Mouse (Mus musculus): ENCODE results near the gene Aen. TPM values are rescaled to one million over a fixed set of nuclear protein-coding genes. Genes with fewer than 3 reads are reported as not detected.

The Aen gene
- polyA plus RNA-seq, 2 experiments from 2014 or later = 22.0 to 25.4 TPM

- ATAC-seq = no peak
Observed at GRCm38 (mm10) chr7:78895021-78895652, 517 bp upstream of the Aen start.

DNA sequence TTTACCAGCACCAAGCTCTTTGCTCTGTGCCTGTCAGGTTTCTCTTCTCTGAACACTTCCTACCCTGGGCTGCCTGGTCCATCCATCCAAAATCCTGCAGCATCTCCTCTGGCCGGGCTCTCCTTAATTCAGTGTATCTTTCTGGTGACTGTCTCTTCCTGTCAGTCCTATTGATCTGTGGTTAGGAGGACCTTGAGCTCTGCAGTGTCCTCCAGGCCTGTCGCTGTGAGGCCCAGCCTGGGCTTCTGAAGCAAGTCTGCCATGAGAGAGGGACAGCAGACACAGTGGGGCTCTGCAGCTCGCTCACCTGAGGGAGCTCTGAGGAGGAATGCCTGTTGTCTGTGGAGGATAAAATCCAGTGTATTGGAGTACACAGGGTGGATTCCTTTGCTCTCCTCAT, 1.9 kb downstream of the Aen start:
- ATAC-seq = no peak

- no peak for ATAC-seq
Observed at GRCm38 (mm10) chr7:78903174-78903870, 7.7 kb downstream of the Aen start.

DNA sequence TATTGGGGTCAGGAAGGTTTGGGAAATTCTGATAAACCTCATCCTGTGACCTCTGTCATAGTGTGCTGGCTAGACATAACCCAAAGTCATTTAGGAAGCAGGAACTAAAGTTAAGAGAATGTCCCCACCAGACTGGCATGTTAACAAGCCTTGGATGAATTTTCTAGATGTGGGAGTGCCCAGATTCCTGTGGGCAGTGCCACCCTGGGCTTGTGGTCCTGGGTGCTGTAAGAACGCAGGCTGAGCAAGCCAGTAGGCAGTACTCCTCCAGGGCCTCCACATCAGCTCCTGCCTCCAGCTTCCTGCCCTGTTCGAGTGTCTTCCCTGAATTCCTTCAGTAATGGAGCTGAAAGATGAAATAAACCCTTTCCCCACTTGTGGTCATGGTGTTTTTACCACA, 8.5 kb downstream of the Aen start:
- no peak for ATAC-seq

GRCm38 (mm10) chr7:78909026-78909425, 13.4 kb downstream of the Aen start:
- no peak for ATAC-seq

DNA sequence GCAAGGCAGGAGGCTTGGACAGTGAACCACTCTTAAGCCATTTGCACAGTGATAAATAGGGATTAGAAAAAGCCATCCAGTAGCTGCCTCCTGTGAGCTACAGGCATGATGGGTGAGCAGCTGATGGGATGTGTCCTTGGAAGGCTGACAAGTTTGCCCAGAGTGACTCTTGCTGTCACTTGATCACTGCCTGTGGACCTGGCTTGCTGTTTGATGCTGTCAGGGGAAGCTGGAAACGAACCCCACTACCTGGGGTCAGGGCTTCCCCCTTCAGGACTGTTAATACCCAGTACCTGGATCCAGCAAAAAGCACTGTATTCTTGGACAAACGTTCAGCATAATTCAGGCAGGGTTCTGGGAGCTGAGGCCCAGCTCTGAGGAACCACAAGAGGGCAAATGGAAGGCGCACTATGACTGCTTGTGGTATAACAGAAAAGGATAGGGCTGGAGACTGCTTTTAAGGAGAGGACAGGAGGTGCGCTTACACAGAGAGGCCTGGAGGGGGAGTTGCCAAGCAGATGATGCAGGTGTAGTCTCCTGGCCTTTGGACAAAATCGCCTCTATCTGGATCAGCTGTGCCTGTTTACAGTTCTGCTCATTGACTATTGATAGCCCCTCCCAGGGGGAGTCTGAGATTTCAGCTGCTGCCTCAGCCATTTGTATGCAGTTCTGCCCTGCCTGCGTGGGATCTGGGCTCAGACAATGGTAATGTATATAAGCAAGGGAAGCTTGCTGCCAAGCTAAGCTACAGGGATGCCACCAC, 14.9 kb downstream of the Aen start:
- no peak for ATAC-seq

- no peak for ATAC-seq
Observed at GRCm38 (mm10) chr7:78911209-78911608, 15.6 kb downstream of the Aen start.

DNA sequence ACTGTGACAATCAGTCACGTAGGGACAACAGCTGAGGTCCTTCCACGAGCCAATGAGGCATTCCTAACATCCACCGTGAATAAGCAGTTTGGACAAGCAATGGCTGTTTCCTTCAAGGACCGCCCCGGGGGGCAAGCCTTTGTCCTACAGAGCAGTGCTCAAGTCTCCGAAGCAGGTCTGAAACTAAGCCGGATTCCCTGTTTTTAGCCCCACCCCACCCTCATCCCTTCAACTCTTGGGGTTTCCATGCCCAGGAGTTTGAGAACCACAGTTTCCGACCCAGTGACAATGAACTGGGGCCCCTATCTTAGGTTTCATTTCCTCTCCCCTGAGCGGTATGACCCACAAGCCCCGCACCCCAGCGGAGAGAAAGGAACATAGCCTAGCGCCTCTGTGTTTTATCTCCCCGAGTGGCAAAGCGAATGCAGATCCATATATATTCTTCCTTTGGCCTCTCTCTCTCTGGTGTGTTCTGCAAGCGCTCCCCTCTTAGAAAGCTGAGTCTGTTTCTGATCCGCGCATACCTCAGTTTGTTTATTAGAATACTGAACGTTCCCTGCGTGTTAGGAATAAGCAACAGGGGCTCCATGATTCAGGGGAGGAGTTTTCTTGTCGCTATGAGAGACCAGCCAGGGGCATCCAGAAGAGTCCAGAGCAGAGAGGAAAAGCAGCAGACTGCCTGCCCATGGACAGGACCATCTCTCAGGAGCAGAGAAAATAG, 16.8 kb downstream of the Aen start:
- peak; percentile 72 for ATAC-seq

- no peak for ATAC-seq
Observed at GRCm38 (mm10) chr7:78912974-78913474, 17.4 kb downstream of the Aen start, which contains the start of gene Isg20. Gene Isg20, plus strand, starts transcription at chr7:78913424.

DNA sequence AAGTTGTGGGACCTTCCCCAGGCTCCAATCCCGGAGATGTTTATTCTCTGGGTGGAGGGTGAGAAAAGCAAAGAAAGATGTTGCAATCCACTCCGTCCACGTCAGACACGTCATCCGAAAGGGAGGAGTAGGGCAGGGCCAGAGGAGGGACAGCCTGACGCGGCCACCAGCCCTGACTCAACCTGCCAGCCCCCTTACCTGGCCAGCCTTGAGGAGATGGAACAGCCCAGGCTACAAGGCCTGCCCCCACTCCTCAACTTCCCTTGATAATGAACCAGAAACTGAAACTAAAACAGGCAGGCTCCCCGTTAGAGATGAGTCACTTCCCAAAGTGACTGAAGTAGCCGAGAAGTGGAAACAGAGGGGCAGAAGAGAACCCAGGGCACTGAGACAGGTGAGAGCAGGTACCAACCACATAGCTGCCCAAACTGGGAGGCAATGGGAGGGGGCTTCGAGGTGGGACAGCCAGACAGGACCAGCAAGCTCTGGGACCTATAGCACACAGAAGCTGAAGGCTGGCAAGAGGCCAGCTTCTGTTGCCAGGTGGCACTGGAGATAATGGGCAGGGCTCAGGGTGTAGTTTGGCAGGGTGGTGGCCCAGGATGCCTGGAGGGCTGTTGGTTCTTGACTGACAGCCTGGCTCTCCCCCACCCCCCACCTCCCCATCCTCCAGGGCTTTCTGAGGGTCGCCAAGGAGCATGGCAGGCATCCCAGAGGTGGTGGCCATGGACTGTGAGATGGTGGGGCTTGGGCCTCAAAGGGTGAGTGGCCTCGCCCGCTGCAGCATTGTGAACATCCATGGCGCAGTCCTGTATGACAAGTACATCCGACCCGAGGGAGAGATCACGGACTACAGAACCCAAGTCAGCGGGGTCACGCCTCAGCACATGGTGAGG, 18.2 kb downstream of the Aen start:
- peak; percentile 81 for ATAC-seq

- no peak for ATAC-seq
Observed at GRCm38 (mm10) chr7:78914545-78914845, 18.8 kb downstream of the Aen start.

GRCm38 (mm10) chr7:78914896-78915510, 19.3 kb downstream of the Aen start:
- ATAC-seq = no peak

- no peak for ATAC-seq
Observed at GRCm38 (mm10) chr7:78918686-78919085, 23.0 kb downstream of the Aen start.

DNA sequence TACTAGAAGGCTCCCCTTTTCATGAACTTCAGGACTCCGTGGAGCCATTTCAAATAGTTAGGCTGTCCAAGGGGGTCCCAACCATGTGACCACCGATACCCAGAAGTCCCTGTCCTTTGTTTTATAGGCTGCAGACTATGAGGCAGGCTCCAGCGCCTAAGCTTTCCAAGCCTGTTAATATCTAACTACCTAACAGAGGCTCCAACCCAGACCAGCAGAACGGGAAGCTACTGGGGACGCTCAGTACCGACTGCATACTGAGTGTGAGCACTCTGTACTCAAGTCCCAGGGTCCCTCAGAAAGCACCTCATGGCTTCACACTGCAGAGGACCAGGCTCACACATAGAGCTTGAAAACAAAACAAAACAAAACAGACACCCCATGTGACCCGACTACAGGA, 26.9 kb downstream of the Aen start:
- ATAC-seq = no peak

GRCm38 (mm10) chr7:78924300-78924699, 28.6 kb downstream of the Aen start:
- ATAC-seq = peak; percentile 69

GRCm38 (mm10) chr7:78924796-78925195, 29.1 kb downstream of the Aen start:
- ATAC-seq = no peak

- no peak for ATAC-seq
Observed at GRCm38 (mm10) chr7:78925680-78926079, 30.0 kb downstream of the Aen start.

DNA sequence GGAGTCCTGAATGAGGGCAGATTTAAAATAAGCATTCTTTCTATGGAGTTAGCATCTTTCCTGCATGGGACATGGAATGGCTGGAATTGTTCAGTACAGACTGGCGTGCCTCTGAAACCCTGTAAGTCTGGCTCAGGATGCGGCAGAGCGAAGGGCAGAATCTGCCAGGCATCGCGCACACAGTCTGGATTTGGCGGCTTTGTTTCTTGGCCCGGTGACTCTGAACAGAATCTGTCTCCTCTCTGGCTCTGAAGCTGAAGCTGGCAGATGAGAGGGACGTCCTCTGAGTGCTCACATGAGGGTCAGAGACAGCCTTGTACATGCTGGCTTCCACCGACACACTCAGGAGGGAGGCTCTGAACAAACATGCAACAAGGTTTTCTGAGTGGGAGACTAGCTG, 30.5 kb downstream of the Aen start:
- ATAC-seq = no peak

DNA sequence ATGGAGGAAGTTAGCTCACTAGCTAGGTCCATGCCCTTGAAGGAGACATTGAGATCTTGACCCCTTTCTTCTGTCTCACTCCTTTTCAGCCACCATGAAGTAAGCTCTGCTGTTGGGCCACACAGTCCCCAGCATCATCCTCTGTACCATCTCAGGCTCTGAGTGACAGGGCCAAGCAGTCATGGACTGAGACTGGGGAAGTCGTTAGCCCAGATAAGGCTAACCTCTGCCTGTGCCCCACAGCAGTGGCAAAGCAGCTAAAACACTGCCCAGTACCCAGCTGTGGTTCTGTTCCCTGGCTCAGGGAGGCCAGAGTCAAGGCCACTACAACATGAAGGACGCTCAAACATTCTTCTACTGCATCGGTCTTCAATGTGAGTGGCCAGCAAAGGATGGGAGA, 31.6 kb downstream of the Aen start:
- ATAC-seq = no peak

- no peak for ATAC-seq
Observed at GRCm38 (mm10) chr7:78938957-78939602, 43.4 kb downstream of the Aen start.

DNA sequence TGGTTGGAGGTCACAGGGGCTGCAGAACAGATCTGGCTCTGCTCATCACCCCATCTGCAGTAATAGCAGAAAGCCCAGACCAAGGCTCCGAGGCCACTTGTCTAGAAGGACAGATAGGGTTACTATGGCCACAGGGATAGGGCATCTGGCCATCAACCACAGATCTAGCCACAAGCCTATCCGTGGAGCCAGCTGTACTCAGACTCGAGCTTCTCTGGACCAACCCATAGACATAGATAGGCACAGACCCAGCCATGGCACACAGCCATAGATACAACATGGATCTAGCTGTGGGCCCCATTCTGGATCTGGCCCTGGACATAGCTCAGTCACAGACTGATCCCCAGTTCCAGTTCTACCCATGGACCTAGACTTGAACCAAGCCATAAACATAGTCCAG, 45.3 kb downstream of the Aen start:
- no peak for ATAC-seq

Data from activated CD4-positive, CD25-positive, alpha-beta regulatory T cell, adult 4 months (primary cell).